Mouse (Mus musculus): ENCODE data around the gene Cpa2. TPM values are rescaled to one million over a fixed set of nuclear protein-coding genes. Genes with fewer than 3 reads are reported as not detected.

The Cpa2 gene
- polyA plus RNA-seq, 1 experiment, result not detected

DNA sequence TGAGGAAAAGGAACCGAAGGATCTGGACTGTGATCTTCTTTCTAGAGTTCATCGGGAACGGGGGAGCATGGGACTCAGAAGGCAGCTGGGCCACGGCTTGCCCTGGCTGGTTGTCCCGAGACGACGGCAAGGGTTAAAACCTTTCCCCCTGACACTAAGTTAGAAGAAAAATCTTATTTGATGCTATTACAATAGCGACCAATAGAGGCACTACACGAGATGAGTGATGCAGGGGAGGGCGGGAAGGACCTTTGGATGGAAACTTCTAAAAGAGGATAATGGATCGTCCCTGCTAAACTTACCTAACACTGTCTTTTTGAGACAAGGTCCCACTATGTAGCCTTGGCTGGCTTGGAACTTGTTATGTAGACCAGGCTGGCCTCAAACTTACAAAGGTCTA, 21.0 kb upstream of the Cpa2 start:
- TF ChIP-seq CTCF (IDR thresholded peaks at IDR 0.05; ENCODE audit: borderline replicate concordance, control insufficient read depth, extremely low read depth, insufficient read depth, low read length, poor library complexity), result no peak
- DNase-seq, result no peak
- Histone ChIP-seq H3K4me1 (replicated peaks; ENCODE audit: control insufficient read depth, insufficient read depth, low read length) (no peaks in the 10 kb centered on the region), H3K4me3 (ENCODE audit: control insufficient read depth, insufficient read depth, low read length) (no peak overlapping the region), H3K27ac (ENCODE audit: control insufficient read depth, insufficient read depth, low read length) (no peak overlapping the region), H3K36me3 (ENCODE audit: control insufficient read depth, insufficient read depth, low read length) (no peaks in the 10 kb centered on the region), H3K27me3 (ENCODE audit: control insufficient read depth, insufficient read depth, low read length) (no peaks in the 10 kb centered on the region)
- WGBS, result 69% methylated on average over 11 of the region's 11 CpGs

DNA sequence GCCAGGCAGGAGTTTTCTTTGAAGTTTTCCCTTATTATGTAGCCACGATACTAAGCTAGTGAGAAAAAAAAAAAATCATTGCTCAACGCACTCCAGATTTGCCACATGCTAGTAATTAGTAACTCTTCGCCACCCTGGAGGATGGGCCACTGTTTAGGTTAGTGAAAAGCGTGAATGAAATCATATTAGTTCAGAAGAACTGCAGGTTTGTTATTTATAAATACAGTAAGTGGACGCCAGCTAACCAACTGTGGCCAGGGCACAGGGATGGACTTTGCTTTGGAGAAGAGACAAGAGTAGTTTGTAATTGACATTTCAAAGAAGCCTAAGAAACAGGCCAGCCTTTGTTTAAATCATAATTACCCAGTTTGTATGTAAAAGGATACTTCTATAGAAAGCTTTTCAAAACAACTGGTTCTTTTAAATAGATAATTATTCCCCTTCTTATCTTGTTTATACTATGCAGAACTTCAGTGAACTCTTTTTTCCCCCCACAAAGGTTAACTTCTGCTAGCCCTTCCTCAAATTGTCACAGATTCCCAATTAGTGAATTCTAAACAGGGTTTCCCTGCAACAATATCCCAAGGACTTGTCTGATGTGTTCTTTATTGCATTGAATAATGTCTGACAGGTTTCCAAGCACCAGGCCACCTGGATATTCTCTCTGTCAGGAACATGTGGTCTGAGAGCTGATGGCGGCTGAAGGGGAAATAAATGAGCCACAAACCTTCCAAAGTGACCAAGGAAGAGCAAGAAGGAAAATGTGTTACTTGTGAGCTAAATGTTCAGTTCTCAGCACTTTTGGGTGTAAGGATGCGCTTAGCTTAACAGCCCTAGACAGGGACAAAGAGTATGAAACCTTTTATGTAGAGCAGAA, 15.7 kb upstream of the Cpa2 start:
- 79% methylated on average over 7 of the region's 7 CpGs for WGBS
- H3K27me3 ChIP-seq (ENCODE audit: control insufficient read depth, insufficient read depth, low read length), result no peaks in the 10 kb centered on the region
- H3K4me3 ChIP-seq (ENCODE audit: control insufficient read depth, insufficient read depth, low read length), result no peak overlapping the region
- TF ChIP-seq CTCF (IDR thresholded peaks at IDR 0.05; ENCODE audit: borderline replicate concordance, control insufficient read depth, extremely low read depth, insufficient read depth, low read length, poor library complexity), result no peak
- H3K36me3 ChIP-seq (ENCODE audit: control insufficient read depth, insufficient read depth, low read length), result no peaks in the 10 kb centered on the region
- DNase-seq, result no peak
- H3K4me1 ChIP-seq (replicated peaks; ENCODE audit: control insufficient read depth, insufficient read depth, low read length), result no peaks in the 10 kb centered on the region
- no peak overlapping the region for H3K27ac ChIP-seq (ENCODE audit: control insufficient read depth, insufficient read depth, low read length)

GRCm38 (mm10) chr6:30526586-30527515, 14.5 kb upstream of the Cpa2 start:
- no peak for DNase-seq
- no peaks in the 10 kb centered on the region for H3K4me1 ChIP-seq (replicated peaks; ENCODE audit: control insufficient read depth, insufficient read depth, low read length)
- H3K27me3 ChIP-seq (ENCODE audit: control insufficient read depth, insufficient read depth, low read length), result no peaks in the 10 kb centered on the region
- TF ChIP-seq POLR2A (IDR thresholded peaks at IDR 0.05; ENCODE audit: control insufficient read depth, extremely low read depth, insufficient read depth, low read length, poor library complexity), result no peak
- TF ChIP-seq CTCF (IDR thresholded peaks at IDR 0.05; ENCODE audit: borderline replicate concordance, control insufficient read depth, extremely low read depth, insufficient read depth, low read length, poor library complexity), result no peak
- H3K36me3 ChIP-seq (ENCODE audit: control insufficient read depth, insufficient read depth, low read length), result no peaks in the 10 kb centered on the region
- no peak overlapping the region for H3K4me3 ChIP-seq (ENCODE audit: control insufficient read depth, insufficient read depth, low read length)
- no peak overlapping the region for H3K27ac ChIP-seq (ENCODE audit: control insufficient read depth, insufficient read depth, low read length)
- WGBS, result 79% methylated on average over 19 of the region's 19 CpGs

GRCm38 (mm10) chr6:30528800-30529199, 12.6 kb upstream of the Cpa2 start:
- no peak for DNase-seq
- Histone ChIP-seq H3K4me3 (ENCODE audit: control insufficient read depth, insufficient read depth, low read length) (no peak overlapping the region), H3K27ac (ENCODE audit: control insufficient read depth, insufficient read depth, low read length) (no peak overlapping the region), H3K27me3 (ENCODE audit: control insufficient read depth, insufficient read depth, low read length) (no peaks in the 10 kb centered on the region), H3K36me3 (ENCODE audit: control insufficient read depth, insufficient read depth, low read length) (no peaks in the 10 kb centered on the region), H3K4me1 (replicated peaks; ENCODE audit: control insufficient read depth, insufficient read depth, low read length) (no peaks in the 10 kb centered on the region)
- 92% methylated on average over 6 of the region's 6 CpGs for WGBS
- no peak for TF ChIP-seq POLR2A (IDR thresholded peaks at IDR 0.05; ENCODE audit: control insufficient read depth, extremely low read depth, insufficient read depth, low read length, poor library complexity)
- no peak for TF ChIP-seq CTCF (IDR thresholded peaks at IDR 0.05; ENCODE audit: borderline replicate concordance, control insufficient read depth, extremely low read depth, insufficient read depth, low read length, poor library complexity)

DNA sequence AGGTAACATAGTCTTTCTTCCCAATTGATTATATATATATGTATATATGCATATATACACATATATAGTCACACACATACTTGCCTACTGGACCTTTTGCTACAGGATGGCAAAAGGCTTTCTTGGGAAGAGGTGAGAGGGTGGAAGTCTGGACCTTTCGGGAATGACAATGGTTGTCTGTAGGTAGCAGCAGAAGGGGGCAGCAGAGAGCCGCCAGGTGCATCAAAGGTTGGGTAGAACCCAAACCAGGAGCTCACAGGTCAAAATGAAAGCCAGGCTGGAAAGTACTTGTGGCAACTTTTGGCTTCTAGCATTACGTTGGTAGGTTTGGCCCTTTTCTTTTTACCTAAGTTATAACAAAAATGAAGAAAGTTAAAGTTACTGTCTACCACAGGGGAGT, 6.0 kb upstream of the Cpa2 start:
- no peak for TF ChIP-seq CTCF (IDR thresholded peaks at IDR 0.05; ENCODE audit: borderline replicate concordance, control insufficient read depth, extremely low read depth, insufficient read depth, low read length, poor library complexity)
- no peak for TF ChIP-seq POLR2A (IDR thresholded peaks at IDR 0.05; ENCODE audit: control insufficient read depth, extremely low read depth, insufficient read depth, low read length, poor library complexity)
- Histone ChIP-seq H3K27ac (ENCODE audit: control insufficient read depth, insufficient read depth, low read length) (no peak overlapping the region), H3K27me3 (ENCODE audit: control insufficient read depth, insufficient read depth, low read length) (no peaks in the 10 kb centered on the region), H3K36me3 (ENCODE audit: control insufficient read depth, insufficient read depth, low read length) (no peaks in the 10 kb centered on the region), H3K4me1 (replicated peaks; ENCODE audit: control insufficient read depth, insufficient read depth, low read length) (no peaks in the 10 kb centered on the region), H3K4me3 (ENCODE audit: control insufficient read depth, insufficient read depth, low read length) (no peak overlapping the region)
- peak; percentile 35 for DNase-seq
- WGBS, result 27% methylated on average over 3 of the region's 3 CpGs

DNA sequence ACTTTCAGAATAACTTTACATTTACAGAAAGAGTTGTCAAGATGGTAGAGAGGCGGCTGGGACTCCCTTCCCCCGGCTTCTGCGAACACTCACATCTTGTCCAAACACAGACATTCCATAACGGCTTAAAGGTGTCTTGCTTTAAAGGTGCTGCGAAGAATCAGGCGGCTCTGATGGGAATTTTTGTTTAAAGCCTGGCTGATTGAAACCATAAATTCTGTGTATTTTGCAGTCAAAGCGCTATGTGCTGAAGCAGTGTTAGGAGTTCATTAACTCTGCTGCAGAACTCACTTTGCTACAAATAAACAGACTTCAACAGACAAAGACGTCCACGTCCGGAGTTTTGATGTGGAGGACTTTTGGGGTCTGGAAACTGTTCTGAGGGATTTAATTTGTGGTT, 3.1 kb upstream of the Cpa2 start:
- DNase-seq, result no peak
- Histone ChIP-seq H3K27me3 (ENCODE audit: control insufficient read depth, insufficient read depth, low read length) (no peaks in the 10 kb centered on the region), H3K36me3 (ENCODE audit: control insufficient read depth, insufficient read depth, low read length) (no peaks in the 10 kb centered on the region), H3K27ac (ENCODE audit: control insufficient read depth, insufficient read depth, low read length) (no peak overlapping the region), H3K4me1 (replicated peaks; ENCODE audit: control insufficient read depth, insufficient read depth, low read length) (no peaks in the 10 kb centered on the region), H3K4me3 (ENCODE audit: control insufficient read depth, insufficient read depth, low read length) (no peak overlapping the region)
- 94% methylated on average over 10 of the region's 10 CpGs for WGBS
- TF ChIP-seq CTCF (IDR thresholded peaks at IDR 0.05; ENCODE audit: borderline replicate concordance, control insufficient read depth, extremely low read depth, insufficient read depth, low read length, poor library complexity) (no peak), POLR2A (IDR thresholded peaks at IDR 0.05; ENCODE audit: control insufficient read depth, extremely low read depth, insufficient read depth, low read length, poor library complexity) (no peak)

All from thymus, adult 2 months (tissue).